Comparison of ENCODE assay signal across 26 mouse cellular contexts in the genomic region with DNA sequence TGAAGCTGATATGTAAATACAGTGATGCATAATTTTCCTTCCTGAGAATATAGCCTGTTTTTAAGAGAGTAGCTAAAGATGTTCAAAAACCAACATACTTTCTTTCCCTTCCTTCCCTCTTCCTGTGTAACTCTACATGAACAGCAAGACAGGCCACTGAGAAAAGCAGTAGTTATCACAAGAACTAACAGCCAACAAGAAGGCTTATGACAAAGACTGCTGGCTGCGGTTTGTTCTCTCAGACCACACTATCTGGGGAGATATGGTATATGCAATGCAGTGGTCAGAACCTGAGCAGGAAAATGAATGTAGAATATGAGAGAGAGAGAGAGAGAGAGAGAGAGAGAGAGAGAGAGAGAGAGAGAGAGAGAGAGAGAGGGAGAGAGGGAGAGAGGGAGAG. TPM values are rescaled to one million over a fixed set of nuclear protein-coding genes. Genes with fewer than 3 reads are reported as not detected.
A peak's percentile ranks its signal among the peaks of the same experiment; 100 is the strongest.
DNase-seq lines count a peak whose midpoint lies in the region; ATAC-seq lines count a peak whose summit lies in the region.
"Had no signal": no experiment of that assay in that cellular context is flagged by ENCODE, and none has a peak within 500 bp of the region (broad histone marks: within the 10 kb centered on the region; RNA-seq: fewer than 3 reads in every experiment).

No protein-coding gene starts in this region.

- 23% methylated on average over 1 of the region's 1 CpGs for WGBS in liver, embryonic 12.5 days (ENCODE audit: insufficient replicate concordance)
- WGBS in liver, embryonic 13.5 days (ENCODE audit: insufficient replicate concordance): 15% methylated on average over 1 of the region's 1 CpGs

- no peak overlapping the region for H3K9ac ChIP-seq in liver, embryonic 12.5 days
- no peak overlapping the region for H3K9ac ChIP-seq in liver, embryonic 13.5 days
- H3K9ac ChIP-seq: forebrain, embryonic 13.5 days; heart, embryonic 12.5 days; heart, embryonic 15.5 days; hindbrain, embryonic 14.5 days had no signal

- H3K4me1 ChIP-seq in liver, embryonic 12.5 days: peaks cover 54% of the 10 kb centered on the region
- peaks cover 50% of the 10 kb centered on the region for H3K4me1 ChIP-seq in liver, embryonic 13.5 days (replicated peaks)
- peaks cover 85% of the 10 kb centered on the region for H3K4me1 ChIP-seq in megakaryocyte, embryonic 14.5 days
- H3K4me1 ChIP-seq: forebrain, embryonic 10.5 days; forebrain, embryonic 13.5 days had no signal

- no peaks in the 10 kb centered on the region for H3K9me3 ChIP-seq in liver, embryonic 12.5 days (replicated peaks)
- H3K9me3 ChIP-seq in liver, embryonic 13.5 days (replicated peaks): no peaks in the 10 kb centered on the region
- no peaks in the 10 kb centered on the region for H3K9me3 ChIP-seq in megakaryocyte, embryonic 14.5 days
- H3K9me3 ChIP-seq: forebrain, embryonic 10.5 days; forebrain, embryonic 13.5 days; heart, embryonic 12.5 days; heart, embryonic 15.5 days had no signal

- H3K27me3 ChIP-seq in liver, embryonic 12.5 days (replicated peaks): no peaks in the 10 kb centered on the region
- no peaks in the 10 kb centered on the region for H3K27me3 ChIP-seq in liver, embryonic 13.5 days
- no peaks in the 10 kb centered on the region for H3K27me3 ChIP-seq in megakaryocyte, embryonic 14.5 days (replicated peaks)
- H3K27me3 ChIP-seq: forebrain, embryonic 13.5 days; heart, embryonic 12.5 days; heart, embryonic 15.5 days had no signal

- no peak overlapping the region for H3K4me2 ChIP-seq in liver, embryonic 12.5 days
- H3K4me2 ChIP-seq in liver, embryonic 13.5 days: no peak overlapping the region
- H3K4me2 ChIP-seq: forebrain, embryonic 13.5 days; heart, embryonic 12.5 days; heart, embryonic 15.5 days; hindbrain, embryonic 14.5 days had no signal

- ATAC-seq in liver, embryonic 12.5 days: no peak
- ATAC-seq in liver, embryonic 13.5 days (ENCODE audit: low read depth): no peak
- ATAC-seq: CD4-positive, CD25-positive, alpha-beta regulatory T cell, adult 4 months; forebrain, embryonic 13.5 days; forebrain, embryonic 16.5 days; hindbrain, postnatal 0 days; inflammation-experienced regulatory T-cells, adult 6 months; Patski had no signal

- no peak for DNase-seq in liver
- no peak for DNase-seq in liver, embryonic 13.5 days
- no peak for DNase-seq in layer of hippocampus, adult 9-11 months
- DNase-seq in natural killer cell, adult 2 months (ENCODE audit: low spot score in 2 of 2): no peak
- DNase-seq: adrenal gland, postnatal 10 days; adrenal gland, postnatal 36 days; cerebellum, adult 18-20 months; cerebellum, adult 9-10 months; cerebellum, postnatal 14 days; gastrocnemius, adult 2 months; gastrocnemius, postnatal 14 days; heart, adult 18-20 months; heart, postnatal 10 days; heart, postnatal 4 days had no signal

- no peak overlapping the region for H3K4me3 ChIP-seq in liver, embryonic 12.5 days
- no peak overlapping the region for H3K4me3 ChIP-seq in liver, embryonic 13.5 days (replicated peaks)
- H3K4me3 ChIP-seq in megakaryocyte, embryonic 14.5 days (replicated peaks): peak overlapping the region; percentile 64
- H3K4me3 ChIP-seq: forebrain, embryonic 10.5 days; forebrain, embryonic 13.5 days; gastrocnemius, adult 2 months; heart, embryonic 12.5 days; heart, embryonic 15.5 days had no signal

- no peaks in the 10 kb centered on the region for H3K36me3 ChIP-seq in liver, embryonic 12.5 days
- H3K36me3 ChIP-seq in liver, embryonic 13.5 days: no peaks in the 10 kb centered on the region
- no peaks in the 10 kb centered on the region for H3K36me3 ChIP-seq in megakaryocyte, embryonic 14.5 days (replicated peaks; ENCODE audit: low read length)
- H3K36me3 ChIP-seq: forebrain, embryonic 10.5 days; heart, embryonic 12.5 days; heart, embryonic 15.5 days had no signal

- H3K27ac ChIP-seq in liver, embryonic 12.5 days: peak overlapping the region; percentile 72
- peak overlapping the region; percentile 80 for H3K27ac ChIP-seq in liver, embryonic 13.5 days
- H3K27ac ChIP-seq: forebrain, embryonic 10.5 days; forebrain, embryonic 13.5 days; gastrocnemius, adult 2 months; heart, embryonic 15.5 days; hindbrain, embryonic 14.5 days; hindbrain, postnatal 0 days had no signal

RNA-seq across cellular contexts. Expression of gene Prkg1, which starts 15.4 kb away (rescaled TPM):
- 1.4 and 1.6 TPM in 2 replicates for polyA plus RNA-seq in liver, embryonic 12.5 days (2016; fragmentation: Nextera tagmentation; extraction: Ambion mirVana)
- polyA plus RNA-seq in liver, embryonic 13.5 days (2015; fragmentation: Nextera tagmentation; extraction: Ambion mirVana): 0.83 and 0.92 TPM in 2 replicates
- 0.58 and 1.1 TPM in 2 replicates for polyA plus RNA-seq in megakaryocyte, embryonic 14.5 days (2012; ENCODE audit: insufficient read depth, low replicate concordance)
- polyA plus RNA-seq: Patski had no signal
